Mouse (Mus musculus): Measurements from ENCODE around the gene 1700001C02Rik.

Gene 1700001C02Rik

GRCm38 (mm10) chr5:30465861-30466260, at the start of gene 1700001C02Rik:
Gene 1700001C02Rik (plus strand): TSS chr5:30466047.
- DNase-seq (ENCODE audit: low spot score): no peak

DNA sequence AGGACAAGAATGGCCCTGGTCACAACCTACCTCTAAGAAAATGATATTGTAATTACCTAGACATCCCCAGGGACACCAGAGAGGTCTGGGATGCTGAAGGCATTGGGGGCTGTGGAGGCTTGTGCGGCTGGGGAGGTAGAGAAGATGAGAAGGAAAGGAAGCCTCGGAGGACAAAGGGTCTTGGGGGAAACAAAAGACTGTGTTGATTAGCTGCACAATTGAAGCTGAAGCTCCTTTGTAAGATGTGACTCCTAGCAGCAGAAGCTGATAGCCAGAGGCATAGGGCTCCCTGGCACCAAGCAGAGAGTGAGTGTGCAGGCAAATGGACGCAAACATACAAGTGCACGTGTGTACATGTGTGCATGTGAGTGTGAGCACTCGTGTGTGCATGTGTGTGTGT, 49.2 kb upstream of the 1700001C02Rik start:
- no peak for DNase-seq (ENCODE audit: low spot score)

GRCm38 (mm10) chr5:30423121-30423520, 42.7 kb upstream of the 1700001C02Rik start:
- DNase-seq (ENCODE audit: low spot score): no peak

DNA sequence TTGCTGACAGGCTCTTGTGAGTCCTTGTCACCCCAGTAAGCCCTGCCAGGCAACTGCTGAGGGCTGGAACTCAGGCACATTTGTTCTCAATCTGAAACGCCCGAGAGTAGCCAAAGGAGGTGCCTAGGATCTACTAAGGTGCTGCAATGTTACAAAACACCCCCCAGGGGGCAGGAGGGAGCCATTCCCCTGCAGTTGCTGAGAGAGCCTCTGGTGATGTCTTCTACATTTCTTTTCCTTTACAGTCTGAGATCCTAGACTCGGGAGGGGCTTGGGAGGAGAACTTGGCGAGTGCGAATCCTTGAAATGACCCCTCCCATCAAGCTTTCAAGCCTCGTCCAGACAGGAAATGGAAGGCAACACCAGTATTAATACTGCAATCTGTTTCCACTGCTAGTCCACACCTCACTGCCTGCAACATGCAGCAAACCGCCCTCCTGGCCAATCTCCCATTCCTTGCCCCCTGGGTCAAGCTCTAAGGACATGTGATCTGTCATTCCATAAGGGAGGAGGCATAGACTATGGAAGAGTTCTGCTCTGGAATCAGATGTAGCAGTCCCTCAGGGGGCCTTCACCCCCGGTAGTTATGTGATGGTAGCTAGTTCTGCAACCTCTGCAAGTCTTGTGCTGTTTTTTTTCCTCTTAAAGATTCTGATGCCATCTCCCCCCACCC, 42.1 kb upstream of the 1700001C02Rik start:
- peak; percentile 4 for DNase-seq (ENCODE audit: low spot score)

GRCm38 (mm10) chr5:30427406-30427805, 38.4 kb upstream of the 1700001C02Rik start:
- DNase-seq (ENCODE audit: low spot score): no peak

- no peak for DNase-seq (ENCODE audit: low spot score)
Measured at GRCm38 (mm10) chr5:30438931-30439330, 26.9 kb upstream of the 1700001C02Rik start.

DNA sequence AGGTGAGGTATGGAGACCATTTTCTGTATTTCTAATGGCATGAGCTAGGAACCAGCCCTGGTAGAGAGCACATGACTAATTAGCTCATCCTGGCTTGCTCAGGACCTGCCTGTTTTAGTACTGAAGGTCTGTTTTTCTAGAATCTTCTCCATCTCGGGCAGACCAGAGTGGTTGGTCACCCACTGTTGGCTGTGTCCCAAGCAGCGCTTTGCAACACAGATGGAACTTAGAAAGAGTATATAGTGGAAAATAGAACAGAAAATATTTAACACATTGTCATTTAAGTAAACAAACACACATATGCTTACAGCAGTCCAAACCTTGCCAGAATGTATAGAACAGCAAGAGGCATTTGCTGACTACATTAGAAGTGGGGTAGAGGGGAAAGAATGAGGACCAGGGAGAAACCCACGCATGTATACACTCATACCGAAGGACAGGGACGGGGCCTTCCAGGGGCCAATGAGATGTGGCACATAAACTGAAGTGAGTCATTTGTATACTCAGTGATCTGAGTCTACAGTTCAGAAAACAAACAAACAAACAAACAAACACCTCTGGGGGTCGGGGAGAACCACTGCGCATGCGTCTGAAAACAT, 25.4 kb upstream of the 1700001C02Rik start:
- DNase-seq (ENCODE audit: low spot score): no peak

DNA sequence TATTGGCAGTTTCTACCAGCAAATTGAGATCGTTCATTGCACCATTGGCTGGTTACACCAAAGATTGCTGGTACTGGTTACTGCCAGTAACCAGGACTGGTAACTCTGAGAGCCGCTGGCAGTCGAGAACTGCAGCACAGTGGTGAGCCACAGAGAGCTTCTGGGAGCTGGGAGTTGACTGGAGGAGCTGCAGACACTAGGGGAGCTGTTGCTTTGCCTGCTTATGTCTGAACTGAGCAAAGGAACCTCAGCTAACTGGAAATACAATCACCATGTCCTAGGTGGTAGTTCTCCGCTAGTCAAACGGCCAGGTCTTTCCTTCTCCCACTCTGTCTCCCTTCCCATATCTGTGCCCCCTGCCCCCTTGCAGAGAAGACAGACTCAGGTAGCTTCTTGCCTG, 23.7 kb upstream of the 1700001C02Rik start:
- DNase-seq (ENCODE audit: low spot score): no peak

DNA sequence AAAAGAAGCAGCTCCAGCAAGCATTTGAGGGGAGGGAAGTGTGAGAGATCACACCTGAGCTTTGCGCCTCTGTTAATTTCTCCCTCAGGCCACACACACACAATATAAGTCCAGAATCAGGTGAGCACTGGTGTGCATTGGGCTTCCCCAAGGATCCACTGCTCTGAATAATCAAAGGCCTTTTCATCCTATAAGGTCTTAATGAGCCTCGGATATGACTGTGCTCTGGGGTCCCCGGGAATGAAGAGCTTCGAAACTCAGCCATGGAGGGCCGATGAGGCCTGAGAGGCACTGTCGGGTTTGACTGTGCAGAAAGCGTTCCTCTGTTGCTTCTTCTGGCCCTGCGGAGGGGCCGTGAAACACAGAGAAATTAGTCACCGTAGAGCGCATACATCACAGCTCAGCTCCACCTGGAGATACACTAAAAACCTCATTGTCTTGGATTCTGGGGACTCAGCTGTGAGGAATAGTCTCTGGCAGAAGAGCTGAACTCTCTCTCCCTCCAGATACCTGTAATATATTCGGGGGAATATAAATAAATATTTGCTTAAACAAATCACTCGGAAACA, 21.4 kb upstream of the 1700001C02Rik start:
- no peak for DNase-seq (ENCODE audit: low spot score)

GRCm38 (mm10) chr5:30456056-30456455, 9.8 kb upstream of the 1700001C02Rik start:
- DNase-seq (ENCODE audit: low spot score): no peak

GRCm38 (mm10) chr5:30460155-30460554, 5.7 kb upstream of the 1700001C02Rik start:
- DNase-seq (ENCODE audit: low spot score): no peak

DNA sequence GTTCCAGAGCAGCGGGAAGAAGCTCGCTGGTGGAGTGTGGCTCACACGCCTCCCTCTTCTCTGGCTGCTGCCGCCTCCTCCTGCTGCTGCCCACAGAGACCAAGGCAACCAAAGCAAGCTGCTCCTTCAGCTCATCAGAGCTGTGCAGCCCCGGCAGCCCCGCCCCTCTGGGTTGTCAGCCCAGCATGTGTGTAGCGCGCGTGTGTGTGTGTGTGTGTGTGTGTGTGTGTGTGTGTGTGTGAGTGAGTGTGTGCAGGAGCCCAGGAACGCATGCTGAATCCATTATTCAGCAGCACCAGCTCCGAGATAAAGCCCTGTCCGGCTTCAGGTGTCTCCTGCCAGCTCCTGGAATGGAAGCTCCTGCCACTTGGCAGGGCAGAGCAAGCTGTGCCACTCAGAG, 4.0 kb upstream of the 1700001C02Rik start, which contains the start of gene Otof:
Gene Otof, minus strand, starts transcription at position 112 of the 400 bp plus-strand sequence.
- DNase-seq (ENCODE audit: low spot score): no peak

DNA sequence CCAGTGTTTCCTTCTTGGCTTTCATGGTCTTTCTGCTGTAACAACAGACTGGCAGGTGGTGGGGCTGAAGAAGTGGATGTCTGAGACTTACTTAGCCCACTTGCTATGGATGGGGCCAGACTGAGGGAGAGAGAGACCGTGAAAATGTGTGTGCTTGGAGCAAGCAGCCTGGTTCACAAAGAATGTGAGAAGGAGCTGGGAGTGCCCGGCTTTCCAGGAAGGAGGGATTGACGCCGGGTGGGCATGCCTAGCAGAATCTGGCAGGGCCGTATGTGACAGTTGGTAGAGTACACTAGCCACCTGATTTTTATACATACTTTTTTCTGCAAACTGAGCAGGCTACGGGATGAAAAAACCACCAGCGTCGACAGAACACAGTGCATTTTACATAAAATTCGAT, 468 bp downstream of the 1700001C02Rik start:
- no peak for DNase-seq (ENCODE audit: low spot score)

GRCm38 (mm10) chr5:30470454-30470853, 4.6 kb downstream of the 1700001C02Rik start:
- no peak for DNase-seq (ENCODE audit: low spot score)

GRCm38 (mm10) chr5:30472148-30472547, 6.3 kb downstream of the 1700001C02Rik start:
- DNase-seq (ENCODE audit: low spot score): no peak

DNA sequence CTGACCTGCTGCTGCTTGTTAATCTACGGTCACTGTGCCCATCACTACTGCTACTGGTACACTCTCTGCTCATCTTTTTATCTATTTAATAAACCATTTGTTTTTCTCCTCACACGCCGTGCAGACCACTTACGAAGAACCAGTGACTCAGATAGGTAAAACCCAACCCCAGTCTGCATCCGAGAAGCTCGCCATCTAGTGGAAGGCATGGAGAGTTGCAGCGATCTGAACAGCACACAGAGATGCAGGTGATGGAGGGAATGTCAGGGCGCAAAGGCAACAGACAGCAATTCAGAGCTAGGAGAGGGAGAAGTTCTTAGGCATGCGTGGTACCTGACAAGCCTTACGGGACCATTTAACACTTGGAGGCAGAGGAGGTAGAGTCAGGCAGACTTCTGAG, 10.7 kb downstream of the 1700001C02Rik start:
- peak; percentile 12 for DNase-seq (ENCODE audit: low spot score)

DNA sequence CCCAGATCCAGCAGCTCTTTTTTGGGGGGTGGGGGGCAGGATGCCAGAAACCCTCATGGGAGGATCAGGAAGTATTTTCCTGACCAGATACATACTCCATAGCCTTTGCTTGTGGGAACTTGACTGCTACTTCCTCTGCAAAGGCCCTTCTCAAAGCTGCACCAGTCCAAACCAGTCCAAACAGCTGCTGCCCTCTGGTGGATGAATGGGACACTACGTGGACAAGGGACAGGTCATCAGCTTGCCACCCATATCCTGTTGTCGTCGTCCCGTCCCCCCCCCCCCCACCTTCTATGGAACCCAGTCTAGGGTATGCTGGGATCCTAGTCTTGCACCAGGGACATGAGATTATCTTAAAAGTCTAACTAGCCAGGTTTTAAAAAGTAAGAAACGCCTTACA, 16.5 kb downstream of the 1700001C02Rik start:
- peak; percentile 30 for DNase-seq (ENCODE audit: low spot score)

DNA sequence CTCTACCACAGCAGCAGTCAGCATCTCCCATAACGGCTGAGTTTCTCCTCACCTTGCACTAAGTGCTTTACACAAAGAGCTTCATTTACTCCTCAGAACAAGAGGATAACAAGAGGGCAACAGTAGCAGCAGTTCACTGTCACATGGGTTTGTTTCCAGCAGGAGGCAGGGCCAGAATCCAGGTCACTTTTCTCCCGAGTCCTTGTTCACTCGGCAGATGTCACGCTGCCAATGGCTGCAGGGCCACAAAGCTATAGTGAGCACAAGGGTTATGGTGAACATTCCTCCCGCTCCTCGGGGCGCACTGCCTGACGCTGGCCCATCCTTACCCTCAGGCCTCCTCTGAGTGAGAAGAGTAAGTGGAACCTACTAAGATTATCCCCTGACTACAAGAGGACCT, 17.7 kb downstream of the 1700001C02Rik start:
- DNase-seq (ENCODE audit: low spot score): no peak

DNA sequence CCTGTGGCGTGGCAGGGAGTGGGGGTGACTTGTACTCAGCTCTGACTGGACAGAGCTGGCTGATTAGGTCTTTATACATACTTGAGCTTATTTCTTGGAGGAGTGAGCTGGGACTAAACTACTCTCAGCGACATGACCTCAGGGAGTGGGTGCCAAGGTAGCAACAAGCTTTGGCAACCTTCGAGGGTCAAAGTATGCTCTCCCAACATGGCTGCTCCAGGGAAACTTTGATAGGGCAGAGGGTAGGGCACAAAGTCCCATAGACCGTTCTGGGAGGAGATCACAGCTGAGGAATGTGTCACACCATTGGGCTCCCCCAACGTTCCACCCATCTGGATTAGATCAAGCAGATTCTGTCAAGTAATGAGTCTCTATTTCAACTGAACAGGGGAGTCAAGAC, 18.7 kb downstream of the 1700001C02Rik start:
- no peak for DNase-seq (ENCODE audit: low spot score)

GRCm38 (mm10) chr5:30485136-30485535, 19.3 kb downstream of the 1700001C02Rik start:
- no peak for DNase-seq (ENCODE audit: low spot score)

- DNase-seq (ENCODE audit: low spot score): no peak
Measured at GRCm38 (mm10) chr5:30490215-30490614, 24.4 kb downstream of the 1700001C02Rik start.

- no peak for DNase-seq (ENCODE audit: low spot score)
Measured at GRCm38 (mm10) chr5:30490845-30491244, 25.0 kb downstream of the 1700001C02Rik start.

DNA sequence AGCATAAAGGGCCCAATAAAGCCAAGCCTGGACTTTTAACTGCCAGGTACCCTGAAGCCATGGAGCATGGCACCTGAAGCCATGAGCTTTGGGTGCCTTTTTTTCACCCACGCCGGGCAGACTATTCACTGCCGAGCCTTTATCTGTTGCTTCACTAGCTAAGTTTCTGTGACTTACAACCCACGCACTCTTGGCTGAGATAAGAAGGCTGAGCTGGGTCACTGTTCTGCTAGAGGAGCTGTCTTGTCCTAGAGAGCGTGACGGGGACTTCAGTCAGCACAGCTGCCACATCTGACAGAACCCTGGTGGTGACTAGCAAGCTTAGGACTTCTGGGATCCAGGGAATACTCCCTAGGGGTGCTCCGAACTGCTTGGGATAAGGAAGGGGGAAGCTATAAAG, 27.9 kb downstream of the 1700001C02Rik start:
- DNase-seq (ENCODE audit: low spot score): no peak

DNA sequence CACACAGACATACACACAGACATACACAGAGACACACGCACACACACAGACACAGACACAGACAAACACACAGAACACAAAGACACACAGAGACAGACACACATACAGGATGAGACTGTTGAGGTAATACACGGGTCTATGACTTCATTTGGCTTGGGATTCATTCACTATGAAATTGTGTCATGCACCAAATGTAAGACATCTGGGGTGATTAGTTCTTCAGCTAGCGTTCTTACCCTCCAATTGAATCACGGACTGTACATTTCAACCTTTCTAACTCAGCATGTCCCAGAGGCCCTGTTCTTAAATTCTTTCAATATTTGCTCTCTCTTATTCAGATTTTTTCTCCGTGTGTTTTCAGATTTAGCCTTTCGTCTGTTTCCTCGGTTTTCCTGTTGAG, 28.8 kb downstream of the 1700001C02Rik start:
- no peak for DNase-seq (ENCODE audit: low spot score)
